Mouse (Mus musculus): ENCODE data around the gene Gpat3.

Gene Gpat3

DNA sequence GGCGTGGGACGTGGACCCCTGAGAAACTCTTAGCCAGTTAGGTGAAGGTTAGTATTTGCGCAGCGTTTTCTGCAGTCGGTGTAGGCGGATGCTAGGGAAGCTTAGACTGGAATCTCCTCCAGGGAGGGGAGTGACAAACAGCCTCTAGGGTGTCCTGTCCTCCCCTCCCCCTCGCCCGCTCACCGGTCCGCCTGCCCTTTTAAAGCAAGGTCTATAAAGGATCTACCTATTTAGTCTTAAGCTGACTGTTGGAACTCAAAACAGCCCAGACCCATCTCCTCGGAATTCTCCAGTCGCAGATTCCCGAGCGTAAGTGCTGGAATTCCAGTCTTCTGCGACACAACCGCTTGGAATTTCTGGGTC, at the start of gene Gpat3:
Gene Gpat3, plus strand, starts transcription at position 229 of the 363 bp plus-strand sequence.
- DNase-seq = peak; percentile 61 to 69

DNA sequence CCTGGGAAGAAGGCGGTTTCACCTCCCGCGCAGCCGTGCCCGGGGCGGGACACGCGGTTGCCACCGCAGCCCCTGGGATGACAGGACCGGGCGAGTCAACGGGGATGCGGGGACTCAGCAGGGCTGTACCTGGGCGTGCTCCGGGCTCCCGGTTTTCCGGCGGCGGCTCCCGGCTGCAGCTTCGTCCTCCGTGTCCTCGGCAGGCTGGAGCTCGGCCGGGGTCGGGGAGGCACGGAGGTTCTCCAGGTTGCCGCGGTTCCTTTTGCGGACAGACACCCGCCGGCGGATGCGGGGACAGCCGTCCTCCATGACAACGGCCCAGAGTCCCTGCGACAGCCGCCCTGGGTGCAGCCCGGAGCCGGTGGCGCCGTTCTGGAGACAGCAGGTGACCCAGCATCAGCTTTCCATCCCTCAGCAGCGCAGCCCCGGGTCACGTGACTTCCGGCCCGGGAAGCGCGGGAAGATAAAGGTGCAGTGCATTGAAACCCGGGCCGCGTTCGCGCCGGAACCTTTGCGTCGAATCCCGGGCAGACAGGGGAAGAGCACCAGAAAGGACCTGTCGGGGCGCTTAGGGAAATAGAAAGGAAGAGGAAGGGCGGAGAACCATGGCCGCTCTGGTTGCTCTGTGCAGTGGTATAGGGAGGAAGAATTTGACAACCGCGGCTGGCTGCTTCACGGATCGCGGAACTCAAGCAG, 47.2 kb upstream of the Gpat3 start, which contains the start of the genes Helq and Mrps18c:
Gene Helq, minus strand, starts transcription at position 434 of the 696 bp plus-strand sequence.
Gene Mrps18c, plus strand, starts transcription at position 463 of the 696 bp plus-strand sequence.
- peak; percentile 95 to 97 for DNase-seq

DNA sequence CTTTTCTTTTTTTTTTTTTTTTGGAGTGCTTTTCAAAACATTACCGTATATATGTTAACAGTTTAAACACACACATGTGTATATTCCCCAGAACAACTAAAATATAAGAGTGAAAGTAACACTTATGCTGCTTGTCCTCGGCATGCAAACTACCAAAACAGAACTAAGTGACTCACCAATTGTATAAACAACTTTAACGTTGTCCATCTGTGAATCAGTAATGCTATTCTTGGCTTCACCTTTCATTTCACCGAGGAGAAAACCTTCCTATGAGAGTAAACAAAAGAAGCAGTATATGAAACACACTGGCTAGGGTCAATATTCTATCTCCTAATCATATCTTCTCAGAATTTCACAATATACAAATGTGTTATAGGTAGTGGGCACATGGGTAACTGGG, 27.2 kb upstream of the Gpat3 start:
- no peak for DNase-seq

DNA sequence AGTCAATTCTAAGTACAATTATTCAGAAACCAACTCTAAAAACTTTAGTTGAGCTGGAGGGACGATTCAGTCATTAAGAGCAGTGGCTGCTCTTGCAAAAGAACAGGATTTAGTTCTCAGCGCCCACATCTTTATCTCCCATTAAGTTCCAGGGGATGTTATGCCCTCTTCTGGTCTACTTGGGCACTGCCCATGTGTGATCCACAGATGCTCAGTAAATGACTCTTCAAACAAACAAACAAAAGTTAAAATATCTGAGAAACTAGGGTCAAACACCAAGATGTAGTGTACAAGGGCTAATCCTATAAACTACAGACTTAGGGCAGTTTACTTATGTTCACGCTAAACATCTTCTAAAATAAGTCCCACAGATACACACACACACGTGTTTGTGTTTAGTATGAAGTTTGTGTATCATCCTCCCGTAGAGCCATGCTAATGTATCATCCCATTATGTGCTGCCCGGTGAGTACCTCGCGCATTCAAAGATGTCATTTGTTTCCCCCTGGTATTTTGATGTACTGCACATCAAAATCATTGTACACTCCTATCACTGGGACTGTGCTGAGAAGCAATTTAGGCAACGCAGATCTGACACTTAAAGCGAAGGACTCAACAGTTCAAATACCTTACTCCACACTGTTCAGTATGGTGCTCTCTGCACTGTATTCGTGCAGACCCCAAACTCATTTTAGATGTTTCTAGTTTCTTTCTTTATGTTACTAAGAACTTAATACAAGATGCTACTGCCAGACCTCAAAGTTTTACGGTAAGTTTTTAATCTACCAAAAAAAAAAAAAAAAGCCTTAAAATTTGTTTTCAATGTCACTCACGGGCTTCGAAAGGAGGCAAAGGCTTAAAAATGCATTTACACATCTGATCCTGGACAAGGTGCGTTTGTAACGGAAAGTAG, 25.7 kb upstream of the Gpat3 start:
- peak in 1 of 2 experiments; percentile 17 for DNase-seq

DNA sequence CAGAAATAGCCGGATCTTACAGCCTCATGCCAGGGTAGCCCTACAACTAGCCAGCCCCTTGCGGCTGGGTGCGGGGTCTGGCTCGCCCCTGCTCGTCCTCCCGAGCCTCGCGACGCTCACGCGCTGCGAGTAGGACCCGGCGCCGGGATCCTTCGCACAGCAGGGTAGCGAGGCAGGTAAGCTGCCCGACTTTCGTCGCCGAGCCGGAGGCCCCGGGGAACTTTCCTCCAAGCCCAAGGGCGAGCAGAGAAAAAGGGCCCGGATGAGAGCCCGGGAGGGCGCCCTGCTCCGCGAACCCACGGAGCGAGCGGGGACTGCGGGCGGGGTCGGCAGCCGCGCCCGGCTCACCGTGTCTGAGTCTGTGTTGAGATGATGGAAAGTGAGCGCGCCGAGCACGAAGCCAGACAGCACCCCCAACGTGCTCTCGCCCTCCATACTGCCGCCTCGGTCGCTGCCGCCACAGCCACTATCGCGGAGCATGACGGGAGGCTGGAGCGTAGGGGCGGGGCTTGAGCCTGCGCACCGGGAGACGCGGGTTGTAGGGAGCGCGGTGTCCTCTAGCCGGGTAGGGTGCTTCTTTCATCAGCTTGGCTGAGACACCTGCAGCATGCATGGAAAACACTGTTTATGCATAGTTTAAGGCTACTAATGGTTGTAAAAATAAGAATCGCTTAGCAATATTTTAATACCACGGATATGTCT, 24.9 kb upstream of the Gpat3 start, which contains the start of gene Abraxas1:
Gene Abraxas1, minus strand, starts transcription at position 483 of the 702 bp plus-strand sequence.
- peak; percentile 90 to 94 for DNase-seq

DNA sequence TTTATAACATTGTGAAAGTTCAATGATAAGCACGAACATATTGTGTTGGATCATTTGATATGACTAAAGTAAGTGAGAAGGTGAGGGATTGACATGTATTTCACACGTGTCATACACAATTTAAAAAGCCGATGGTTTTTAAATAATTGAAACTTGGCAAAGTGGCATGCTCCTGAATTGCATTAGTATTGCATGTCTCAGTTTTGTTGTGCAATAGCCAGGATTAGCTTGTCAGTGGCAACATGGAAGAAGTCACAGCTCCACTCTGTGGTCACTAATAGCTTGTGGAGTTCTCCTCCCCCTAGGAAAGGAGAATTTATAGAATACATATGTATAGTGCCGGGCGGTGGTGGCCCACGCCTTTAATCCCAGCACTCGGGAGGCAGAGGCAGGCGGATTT, 24.1 kb upstream of the Gpat3 start:
- DNase-seq = no peak

DNA sequence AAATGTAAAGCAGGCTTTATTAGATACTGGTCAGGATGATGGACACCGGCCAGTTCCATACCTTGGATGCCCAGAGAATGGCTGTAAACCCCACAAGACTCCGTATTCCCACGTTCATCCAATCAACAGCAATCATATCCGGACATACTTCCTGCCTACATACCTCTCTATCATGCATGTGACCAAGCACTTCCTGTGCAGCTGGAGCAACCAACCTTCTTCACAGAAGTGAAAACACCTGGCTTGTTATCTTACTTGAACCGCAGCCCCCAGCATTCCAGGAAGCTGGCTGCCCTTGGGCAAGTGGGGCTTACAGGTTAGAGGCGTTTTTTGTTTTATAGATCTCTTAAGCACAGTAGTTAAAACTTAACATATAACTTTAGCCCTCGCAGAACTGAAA, 22.7 kb upstream of the Gpat3 start:
- no peak for DNase-seq

DNA sequence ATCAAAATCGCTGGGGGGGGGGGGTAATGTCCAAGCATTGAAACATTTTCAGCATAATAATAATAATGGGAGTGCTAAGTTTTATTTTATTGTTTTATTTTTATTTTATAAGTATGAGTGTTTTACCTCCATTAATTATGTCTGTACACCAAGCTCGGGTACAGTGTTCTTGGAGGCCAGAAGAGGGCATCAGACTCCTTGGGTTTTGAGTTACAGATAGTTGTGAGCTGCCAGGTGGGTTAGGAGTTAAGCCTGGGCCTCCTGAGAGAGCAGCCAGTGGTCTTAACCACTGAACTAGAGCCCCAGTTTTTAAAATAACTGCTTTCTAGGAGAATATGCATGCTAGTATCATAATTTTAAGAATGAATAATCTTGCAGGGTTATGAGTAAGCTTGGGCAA, 19.5 kb upstream of the Gpat3 start:
- no peak for DNase-seq

DNA sequence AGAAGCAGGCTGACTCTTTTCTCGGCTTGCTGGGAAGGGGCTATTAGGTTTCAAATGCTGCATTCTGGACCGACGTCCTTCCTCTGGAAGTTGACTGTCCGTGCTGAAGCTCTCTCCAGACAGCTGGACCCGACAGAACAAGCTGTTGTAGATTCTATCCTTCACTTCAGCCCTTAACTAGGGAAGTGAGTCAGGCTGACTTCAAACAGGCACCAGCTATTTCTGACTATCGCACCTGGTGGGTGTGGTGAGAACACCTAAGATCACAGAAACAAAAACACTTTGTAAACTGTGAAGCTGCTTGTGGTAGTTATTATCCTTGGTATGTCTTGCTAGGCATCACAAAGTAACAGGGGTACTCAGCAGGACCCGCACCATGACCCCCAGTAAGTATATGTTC, 19.0 kb upstream of the Gpat3 start:
- DNase-seq = no peak

DNA sequence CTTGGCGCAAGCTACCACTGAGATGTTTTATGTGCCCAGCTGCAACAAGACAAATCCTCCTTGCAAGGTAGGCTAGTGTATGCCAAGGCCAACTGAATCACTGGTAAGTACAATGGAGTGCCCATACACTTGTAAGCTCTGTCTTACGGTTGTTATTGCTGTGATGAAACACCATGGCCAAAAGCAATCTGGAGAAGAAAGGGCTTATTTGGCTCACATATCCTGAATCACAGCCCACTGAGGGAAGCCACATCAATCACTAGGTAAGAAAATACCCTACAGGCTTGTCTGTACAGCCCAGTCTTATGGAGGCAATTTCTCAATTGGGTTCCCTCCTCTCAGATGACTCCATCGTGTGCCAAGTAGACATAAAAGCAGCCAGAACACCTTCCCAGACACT, 16.8 kb upstream of the Gpat3 start:
- no peak for DNase-seq

DNA sequence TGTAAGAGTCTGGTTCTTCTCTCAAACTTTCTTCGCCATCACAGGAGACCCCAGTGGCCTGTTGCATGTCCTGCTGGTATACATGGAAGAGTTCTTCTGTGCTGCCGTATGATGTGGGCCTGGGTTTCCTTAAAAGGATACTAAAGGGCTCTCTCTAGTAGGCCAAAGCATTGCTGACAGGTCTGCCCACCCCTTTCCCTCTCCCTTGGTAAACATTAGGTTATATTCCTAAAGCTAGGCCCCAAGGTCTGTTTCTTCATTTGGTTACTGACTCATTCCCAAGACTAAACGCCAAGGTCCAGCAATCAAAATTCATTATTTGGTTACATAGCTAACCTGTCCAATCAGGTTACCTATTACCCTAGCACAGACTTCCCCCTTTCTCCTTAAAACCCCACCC, 12.8 kb upstream of the Gpat3 start:
- no peak for DNase-seq

DNA sequence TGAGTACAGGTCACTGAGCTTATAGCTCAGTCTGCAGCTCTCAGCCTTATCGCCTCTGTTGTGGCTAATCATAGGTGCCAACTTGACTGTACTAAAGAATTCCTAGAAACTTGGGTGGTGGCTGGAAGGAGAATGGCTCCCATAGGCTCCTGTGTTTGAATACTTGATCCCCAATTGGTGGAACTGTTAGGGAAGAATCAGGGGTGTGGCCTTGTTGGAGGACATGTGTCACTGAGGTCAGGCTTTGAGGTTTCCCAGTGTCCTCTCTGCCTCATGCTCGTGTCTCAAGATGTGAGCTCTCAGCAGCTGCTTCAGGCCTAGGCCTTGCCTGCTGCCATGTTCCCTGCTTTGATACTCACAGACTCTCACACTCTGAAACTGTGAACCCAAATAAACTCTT, 11.7 kb upstream of the Gpat3 start:
- DNase-seq = no peak

DNA sequence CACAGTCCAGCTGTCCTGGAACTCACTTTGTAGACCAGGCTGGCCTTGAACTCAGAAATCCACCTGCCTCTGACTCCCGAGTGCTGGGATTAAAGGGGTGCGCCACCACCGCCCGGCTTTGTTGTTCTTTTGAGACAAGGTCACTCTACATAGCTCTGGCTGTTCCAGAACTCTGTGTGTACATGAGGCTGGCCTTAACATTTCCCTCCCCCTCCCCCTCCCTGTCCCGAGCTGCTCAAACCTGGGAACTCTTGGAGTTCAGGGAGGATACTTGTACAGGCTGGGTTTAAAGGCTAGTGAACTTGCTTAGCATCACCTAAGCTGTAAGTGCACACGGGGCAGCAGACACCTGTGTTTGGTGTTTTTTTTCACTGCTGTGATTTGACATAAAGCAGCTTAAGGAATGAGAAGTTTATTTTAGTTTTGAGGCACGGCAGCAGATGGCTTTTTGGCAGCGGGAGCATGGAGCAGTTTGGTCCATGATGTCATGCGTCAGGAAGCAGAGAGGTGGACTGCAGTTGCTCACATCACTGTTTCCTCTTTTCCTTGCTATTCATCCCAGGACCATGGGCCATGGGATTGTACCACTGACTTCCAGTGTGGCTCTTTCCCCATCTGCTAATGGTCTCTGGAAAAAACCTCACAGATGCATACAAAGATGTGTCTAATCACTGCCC, 9.5 kb upstream of the Gpat3 start:
- DNase-seq = no peak

DNA sequence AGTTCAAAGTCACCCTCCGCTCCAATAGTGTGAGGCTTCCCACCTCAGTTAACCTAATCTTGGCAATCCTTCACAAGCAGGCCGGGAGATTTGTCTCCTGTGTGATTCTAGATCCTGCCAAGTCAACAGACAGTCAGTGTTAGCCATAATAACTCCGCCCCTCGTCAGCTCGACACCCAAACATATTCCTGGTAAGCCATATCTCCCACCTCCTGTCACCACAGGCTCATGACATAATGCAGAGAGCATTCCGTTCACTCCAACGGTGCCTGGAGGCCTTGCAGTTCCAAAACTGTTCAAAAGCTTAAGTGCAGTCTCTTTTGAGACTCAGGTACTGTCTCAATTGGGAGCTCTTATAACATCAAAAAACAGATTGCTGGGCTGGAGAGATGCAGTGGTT, 7.6 kb upstream of the Gpat3 start:
- DNase-seq = no peak

DNA sequence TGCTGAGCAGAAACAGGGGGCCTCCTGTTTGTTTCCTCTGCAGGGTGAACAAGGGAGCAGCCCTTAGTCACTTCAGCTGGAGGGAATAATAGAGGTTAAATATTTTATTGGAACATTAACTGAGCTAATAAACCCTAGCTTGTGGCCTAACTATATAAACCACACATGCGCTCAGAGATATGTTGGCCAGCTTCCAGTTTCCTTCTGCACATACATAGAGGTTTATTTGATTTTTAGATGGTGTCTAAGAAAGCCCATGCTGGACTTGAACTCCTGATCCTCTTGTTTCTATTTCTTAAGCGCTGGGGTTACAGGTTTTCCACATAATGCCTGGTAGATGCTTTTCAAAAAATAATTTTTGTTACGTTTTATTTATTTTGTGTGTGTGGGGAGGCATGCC, 1.0 kb upstream of the Gpat3 start:
- DNase-seq = no peak

DNA sequence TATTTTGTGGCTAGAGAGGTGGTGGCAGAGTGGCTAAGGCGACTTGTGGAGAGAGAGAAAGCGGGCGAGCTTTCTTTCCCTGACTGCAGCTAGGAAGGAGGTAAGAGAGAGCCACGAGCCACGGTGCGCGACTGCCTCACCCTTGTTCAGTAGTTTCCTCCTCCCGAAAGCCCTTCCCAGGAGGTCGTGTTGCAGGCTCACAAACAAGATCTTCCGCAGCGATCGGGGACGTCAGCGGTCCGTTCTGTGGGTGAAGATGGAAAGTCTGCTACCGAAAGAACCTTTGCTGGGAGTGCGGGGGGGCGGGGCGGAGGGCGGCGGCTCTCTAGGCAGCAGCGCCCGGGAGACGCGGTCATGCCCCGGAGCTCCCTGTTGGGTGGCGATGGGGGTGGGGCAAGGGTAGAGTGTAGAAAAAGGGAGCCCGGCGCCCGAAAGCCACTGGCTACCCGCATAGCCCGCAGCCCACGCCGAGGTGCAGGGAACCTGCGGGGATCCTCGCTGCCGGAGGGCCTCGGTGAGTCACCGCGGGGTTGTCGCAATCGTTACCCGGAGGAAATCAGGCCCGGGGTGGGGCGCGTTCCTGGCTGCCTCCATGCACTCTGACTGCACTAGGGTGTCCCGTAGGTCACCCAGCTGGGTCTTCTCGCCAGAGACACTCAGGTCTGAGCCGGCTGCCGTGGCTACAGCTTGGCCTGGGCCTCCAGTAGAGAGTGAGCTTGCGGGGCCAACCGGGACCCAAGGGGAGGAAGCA, 510 bp downstream of the Gpat3 start:
- peak; percentile 67 to 71 for DNase-seq

DNA sequence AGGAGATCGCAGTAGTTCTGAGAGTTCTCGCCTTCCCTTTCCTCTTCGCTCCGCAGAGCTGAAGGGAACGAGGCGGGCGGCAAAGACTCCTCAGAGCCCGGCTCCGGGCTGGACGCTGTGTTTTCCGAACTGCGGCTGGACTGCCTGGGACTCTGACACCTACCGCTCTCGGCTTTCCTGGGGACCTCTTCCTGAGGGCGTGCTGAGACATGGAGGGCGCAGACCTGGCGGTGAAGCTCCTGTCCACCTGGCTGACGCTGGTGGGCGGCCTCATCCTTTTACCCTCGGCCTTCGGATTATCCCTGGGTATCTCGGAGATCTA, 1.0 kb downstream of the Gpat3 start:
- DNase-seq = no peak

DNA sequence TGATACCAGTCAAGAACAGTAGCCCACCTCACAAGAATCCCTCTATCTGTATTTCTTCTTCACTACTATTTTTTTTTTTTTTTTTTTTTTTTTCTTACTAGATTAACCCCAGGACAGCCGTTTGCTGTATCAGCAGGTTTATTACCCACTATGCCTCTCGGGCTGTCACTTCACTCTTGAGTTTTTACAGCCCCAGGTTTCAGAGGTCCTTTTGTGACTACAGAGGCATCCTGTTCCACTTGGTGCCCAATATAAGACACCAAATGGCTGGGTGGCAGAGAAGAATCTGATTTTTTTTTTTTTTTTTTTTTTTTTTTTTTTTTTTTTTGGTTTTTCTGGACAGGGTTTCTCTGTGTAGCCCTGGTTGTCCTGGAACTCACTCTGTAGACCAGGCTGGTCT, 1.6 kb downstream of the Gpat3 start:
- DNase-seq = no peak

DNA sequence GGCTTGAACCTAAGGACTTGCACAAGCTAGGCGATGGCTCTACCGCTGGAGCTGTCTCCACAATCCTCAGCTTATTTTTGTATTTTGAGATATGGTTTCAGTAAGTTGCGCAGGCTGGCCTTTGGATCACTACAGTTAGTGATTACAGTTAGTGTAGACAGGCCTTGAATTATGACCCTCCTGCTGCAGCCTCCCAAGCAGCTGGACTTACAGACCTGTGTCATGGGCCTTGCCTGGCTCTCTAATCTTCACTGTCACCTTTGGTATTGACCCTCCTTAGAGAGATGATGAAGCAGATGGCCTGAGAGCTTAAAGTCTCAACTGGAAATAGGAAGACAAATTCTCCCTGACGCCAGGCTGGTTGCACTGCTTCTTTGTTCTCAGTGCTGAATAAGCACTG, 8.4 kb downstream of the Gpat3 start:
- DNase-seq = no peak

DNA sequence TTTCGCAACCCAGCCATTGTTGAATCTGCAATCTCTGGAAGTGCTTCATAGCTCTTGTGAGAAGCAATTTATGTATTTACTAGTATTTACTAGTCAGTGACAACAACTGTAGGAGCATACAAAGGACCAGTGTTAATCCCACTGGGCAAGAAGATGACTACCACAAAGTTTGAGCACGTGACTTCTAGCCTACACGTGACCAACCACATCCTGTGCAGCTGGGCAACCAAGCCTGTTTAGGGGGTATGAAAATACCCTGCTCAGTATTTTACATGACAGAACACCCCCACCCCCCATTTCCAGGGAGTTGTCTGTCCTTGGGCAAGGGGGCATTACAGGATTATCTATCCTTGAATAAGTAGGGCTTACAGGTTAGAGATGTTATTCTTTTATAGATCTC, 11.0 kb downstream of the Gpat3 start:
- no peak for DNase-seq

DNA sequence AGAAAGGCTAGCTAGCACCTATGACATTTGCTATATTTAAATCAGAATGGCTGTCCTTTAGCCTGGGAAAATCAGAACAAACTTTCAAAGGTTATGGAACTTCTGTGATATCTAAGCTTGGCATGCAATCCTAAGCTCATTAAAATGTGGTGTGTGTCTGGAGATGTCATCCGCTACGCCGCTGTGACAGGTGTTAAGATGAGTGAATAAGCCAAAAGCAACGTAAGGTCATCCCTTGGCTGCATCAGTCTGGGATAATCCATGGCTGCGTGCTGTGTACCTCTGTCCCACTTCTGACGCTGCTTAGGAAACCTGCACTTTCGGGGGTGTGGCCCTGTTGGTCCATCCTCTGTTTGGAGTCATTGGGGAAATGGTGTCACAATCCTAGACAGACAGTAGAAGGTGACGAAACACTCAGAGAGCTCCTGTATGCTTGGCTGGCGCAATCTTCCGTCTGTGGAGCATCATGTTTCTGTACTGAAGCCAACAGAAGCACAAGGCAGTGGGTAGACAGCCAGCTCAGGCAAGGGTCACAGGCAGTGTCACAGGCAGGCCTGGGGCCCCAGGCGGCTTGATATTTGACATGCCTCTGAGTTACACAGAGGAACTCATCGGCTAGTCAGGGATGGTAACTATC, 15.0 kb downstream of the Gpat3 start:
- no peak for DNase-seq

DNA sequence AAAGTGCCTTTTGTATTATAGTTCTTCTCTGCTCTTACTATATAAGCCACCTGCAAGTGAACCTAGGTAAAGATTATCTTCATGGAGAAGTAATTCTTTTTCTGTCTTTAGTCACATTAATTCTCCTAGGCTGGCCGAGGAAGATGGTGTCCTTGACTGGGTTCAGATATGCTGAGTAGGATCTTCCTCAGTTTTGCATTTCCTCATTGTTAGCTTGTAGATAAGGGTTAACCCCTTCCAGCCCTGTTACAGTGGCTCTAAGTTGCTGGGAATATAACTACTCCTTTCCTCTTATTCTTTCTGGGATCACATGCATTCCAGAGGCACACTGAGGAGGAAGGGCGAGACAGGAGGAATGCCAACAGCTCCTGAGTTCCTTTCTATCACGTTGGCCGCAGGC, 15.6 kb downstream of the Gpat3 start:
- DNase-seq = no peak

Measured in cerebellum, postnatal 25 days (tissue).